Mouse (Mus musculus): ENCODE results near the gene Bmf. TPM values are rescaled to one million over a fixed set of nuclear protein-coding genes. Genes with fewer than 3 reads are reported as not detected.

Gene Bmf
- total and polyA plus RNA-seq, 2 experiments from 2014 or later = 0.99 to 6.8 TPM

DNA sequence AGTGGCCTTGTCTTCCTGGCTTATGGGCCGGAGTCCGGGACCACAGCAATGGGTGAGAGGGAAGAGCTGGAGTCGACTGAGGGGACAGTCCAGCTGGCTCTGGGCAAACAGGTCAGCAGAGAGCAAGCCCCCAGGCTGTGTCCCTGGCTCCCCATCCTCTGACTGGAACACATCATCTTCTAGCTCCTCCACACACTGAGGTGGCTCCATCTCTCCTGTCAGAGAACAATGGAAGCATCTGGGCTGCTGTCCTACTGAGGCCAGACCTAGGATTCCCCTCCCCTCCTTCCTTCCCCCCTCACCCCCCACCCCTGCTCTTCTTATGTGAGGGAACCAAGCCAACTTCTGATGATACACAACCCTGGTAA lies 2.7 kb downstream of the Bmf start:
- WGBS = 58% methylated on average over 3 of the region's 3 CpGs
- H3K4me2 ChIP-seq (ENCODE audit: low read depth, low read length, poor library complexity, severe bottlenecking) = no peak overlapping the region
- no peaks in the 10 kb centered on the region for H3K36me3 ChIP-seq (ENCODE audit: insufficient read depth, low read length)
- no peak for TF ChIP-seq CTCF (IDR thresholded peaks at IDR 0.05)
- H3K9me3 ChIP-seq (ENCODE audit: low read length) = no peaks in the 10 kb centered on the region
- no peak for DNase-seq (ENCODE audit: low spot score)
- ATAC-seq (ENCODE audit: low FRiP score) = no peak
- no peak overlapping the region for H3K9ac ChIP-seq (replicated peaks; ENCODE audit: low read length, poor library complexity, severe bottlenecking)
- peaks cover 10% of the 10 kb centered on the region; the same call in 1 of the 2 replicates for H3K4me1 ChIP-seq (ENCODE audit: insufficient read depth, low read length)
- 0 out of 2 replicates have a peak, but pooled peaks cover 7% of the 10 kb centered on the region for H3K27me3 ChIP-seq (ENCODE audit: insufficient read depth, low read length)
- no peak overlapping the region for H3K4me3 ChIP-seq (ENCODE audit: low read depth, low read length)
- no peak overlapping the region for H3K27ac ChIP-seq (ENCODE audit: low read depth, low read length)

DNA sequence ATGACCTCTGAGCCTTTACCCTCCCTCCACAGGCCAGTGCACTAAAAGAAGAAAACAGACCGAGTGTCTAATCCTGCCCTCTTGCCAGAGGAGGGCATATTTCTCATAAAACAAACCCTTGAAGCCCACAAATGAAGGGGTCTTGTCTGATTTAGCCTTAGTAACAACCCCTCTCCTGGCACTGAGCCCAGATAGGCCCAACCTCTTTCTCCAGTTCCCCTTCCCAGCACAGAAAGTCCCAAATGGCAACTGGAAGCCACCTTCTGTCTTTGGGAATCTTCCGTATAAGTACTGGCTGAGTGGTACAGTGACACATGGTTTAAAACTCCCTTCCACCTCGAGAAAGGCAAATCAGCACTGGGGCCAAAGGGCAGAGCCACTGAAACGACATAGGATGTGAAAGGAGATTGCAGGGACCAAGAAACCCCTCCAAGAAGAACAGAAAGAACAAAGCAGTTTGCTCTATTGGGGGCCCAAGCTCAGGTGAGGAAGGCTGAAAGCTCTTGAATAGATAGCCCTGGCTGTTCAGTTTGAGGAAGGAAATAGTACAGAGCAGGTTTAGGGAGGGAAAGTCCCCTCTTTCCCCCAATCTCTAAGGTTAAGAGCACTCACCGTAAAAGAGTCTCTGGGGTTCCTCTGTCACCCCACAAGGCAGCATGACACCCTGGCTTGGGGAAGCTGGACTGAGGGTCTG lies 3.2 kb downstream of the Bmf start:
- H3K4me2 ChIP-seq (ENCODE audit: low read depth, low read length, poor library complexity, severe bottlenecking) = no peak overlapping the region
- no peak for ATAC-seq (ENCODE audit: low FRiP score)

GRCm38 (mm10) chr2:118545242-118546103 lies 4.0 kb downstream of the Bmf start:
- no peaks in the 10 kb centered on the region for H3K36me3 ChIP-seq (ENCODE audit: insufficient read depth, low read length)
- peak; percentile 83 for TF ChIP-seq CTCF (IDR thresholded peaks at IDR 0.05)
- no peak overlapping the region for H3K4me3 ChIP-seq (ENCODE audit: low read depth, low read length)
- H3K27ac ChIP-seq (ENCODE audit: low read depth, low read length) = no peak overlapping the region
- 22% methylated on average over 23 of the region's 23 CpGs for WGBS
- H3K4me2 ChIP-seq (ENCODE audit: low read depth, low read length, poor library complexity, severe bottlenecking) = 0 out of 2 replicates have a peak overlapping the region, but pooled peaks have one; percentile 47
- H3K9ac ChIP-seq (replicated peaks; ENCODE audit: low read length, poor library complexity, severe bottlenecking) = no peak overlapping the region
- DNase-seq (ENCODE audit: low spot score) (peak; percentile 90), ATAC-seq (ENCODE audit: low FRiP score) (peak; percentile 47)
- H3K27me3 ChIP-seq (ENCODE audit: insufficient read depth, low read length) = 0 out of 2 replicates have a peak, but pooled peaks cover 7% of the 10 kb centered on the region
- H3K9me3 ChIP-seq (ENCODE audit: low read length) = no peaks in the 10 kb centered on the region
- H3K4me1 ChIP-seq (ENCODE audit: insufficient read depth, low read length) = peaks cover 10% of the 10 kb centered on the region; the same call in 1 of the 2 replicates

More for the DNA sequence above, 3.2 kb downstream of the Bmf start:
- H3K4me3 ChIP-seq (ENCODE audit: low read depth, low read length) = no peak overlapping the region
- H3K27ac ChIP-seq (ENCODE audit: low read depth, low read length) = no peak overlapping the region
- 30% methylated on average over 5 of the region's 5 CpGs for WGBS
- peaks cover 10% of the 10 kb centered on the region; the same call in 1 of the 2 replicates for H3K4me1 ChIP-seq (ENCODE audit: insufficient read depth, low read length)
- 0 out of 2 replicates have a peak, but pooled peaks cover 7% of the 10 kb centered on the region for H3K27me3 ChIP-seq (ENCODE audit: insufficient read depth, low read length)
- no peak for TF ChIP-seq CTCF (IDR thresholded peaks at IDR 0.05)
- no peak overlapping the region for H3K9ac ChIP-seq (replicated peaks; ENCODE audit: low read length, poor library complexity, severe bottlenecking)
- H3K9me3 ChIP-seq (ENCODE audit: low read length) = no peaks in the 10 kb centered on the region
- H3K36me3 ChIP-seq (ENCODE audit: insufficient read depth, low read length) = no peaks in the 10 kb centered on the region
- DNase-seq (ENCODE audit: low spot score) = no peak

DNA sequence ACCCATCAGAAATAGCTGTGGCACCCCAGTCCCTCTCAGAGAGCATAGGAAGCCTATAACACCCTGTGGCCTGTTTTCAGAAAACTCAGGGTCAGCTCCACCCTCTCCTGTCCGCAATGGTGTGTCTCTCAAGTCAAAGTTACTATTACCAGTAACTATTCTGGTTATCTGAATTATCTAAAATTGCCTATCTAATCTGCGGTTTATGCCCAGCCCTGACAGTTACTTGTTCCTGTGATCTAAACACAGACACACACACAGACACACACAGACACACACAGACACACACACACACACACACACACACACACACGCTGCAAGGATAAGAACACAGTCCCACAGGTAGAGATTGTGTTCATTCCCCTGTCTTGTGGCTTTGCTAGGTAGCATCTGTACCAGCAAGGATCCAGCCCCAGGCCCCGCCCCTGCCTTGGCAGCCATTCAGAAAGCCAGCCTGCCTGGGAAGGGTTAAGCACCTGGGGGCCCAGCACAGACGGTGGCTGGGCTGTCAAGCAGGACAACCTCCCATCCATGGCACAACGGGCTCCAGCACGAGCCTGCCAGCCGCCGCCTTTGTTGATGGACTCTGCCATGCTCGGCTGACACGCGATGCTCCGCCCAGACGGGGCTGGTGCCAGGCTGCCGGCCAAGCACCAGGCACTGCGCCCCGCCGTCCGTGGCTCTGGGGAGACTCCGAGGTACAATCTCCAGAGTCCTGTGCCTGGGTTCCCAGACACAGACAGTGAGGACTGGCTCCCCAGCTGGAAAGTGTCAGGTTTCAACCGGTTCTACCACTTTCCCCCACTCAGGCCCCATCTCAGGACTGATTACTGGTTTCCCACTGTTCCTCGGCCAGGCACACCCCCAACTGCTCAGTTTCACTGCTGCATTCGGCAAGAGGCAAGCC lies 5.3 kb downstream of the Bmf start:
- Histone ChIP-seq H3K27ac (ENCODE audit: low read depth, low read length) (no peak overlapping the region), H3K4me2 (ENCODE audit: low read depth, low read length, poor library complexity, severe bottlenecking) (peak overlapping the region; percentile 47), H3K4me3 (ENCODE audit: low read depth, low read length) (peak overlapping the region; percentile 30), H3K9ac (replicated peaks; ENCODE audit: low read length, poor library complexity, severe bottlenecking) (peak overlapping the region; percentile 55; the same call in 1 of the 2 replicates), H3K27me3 (ENCODE audit: insufficient read depth, low read length) (0 out of 2 replicates have a peak, but pooled peaks cover 7% of the 10 kb centered on the region), H3K36me3 (ENCODE audit: insufficient read depth, low read length) (no peaks in the 10 kb centered on the region), H3K4me1 (ENCODE audit: insufficient read depth, low read length) (peaks cover 10% of the 10 kb centered on the region; the same call in 1 of the 2 replicates), H3K9me3 (ENCODE audit: low read length) (no peaks in the 10 kb centered on the region)
- ATAC-seq (ENCODE audit: low FRiP score) (peak; percentile 51; the same call in 1 of the 2 replicates), DNase-seq (ENCODE audit: low spot score) (peak; percentile 86)
- no peak for TF ChIP-seq CTCF (IDR thresholded peaks at IDR 0.05)
- WGBS = 11% methylated on average over 23 of the region's 23 CpGs

DNA sequence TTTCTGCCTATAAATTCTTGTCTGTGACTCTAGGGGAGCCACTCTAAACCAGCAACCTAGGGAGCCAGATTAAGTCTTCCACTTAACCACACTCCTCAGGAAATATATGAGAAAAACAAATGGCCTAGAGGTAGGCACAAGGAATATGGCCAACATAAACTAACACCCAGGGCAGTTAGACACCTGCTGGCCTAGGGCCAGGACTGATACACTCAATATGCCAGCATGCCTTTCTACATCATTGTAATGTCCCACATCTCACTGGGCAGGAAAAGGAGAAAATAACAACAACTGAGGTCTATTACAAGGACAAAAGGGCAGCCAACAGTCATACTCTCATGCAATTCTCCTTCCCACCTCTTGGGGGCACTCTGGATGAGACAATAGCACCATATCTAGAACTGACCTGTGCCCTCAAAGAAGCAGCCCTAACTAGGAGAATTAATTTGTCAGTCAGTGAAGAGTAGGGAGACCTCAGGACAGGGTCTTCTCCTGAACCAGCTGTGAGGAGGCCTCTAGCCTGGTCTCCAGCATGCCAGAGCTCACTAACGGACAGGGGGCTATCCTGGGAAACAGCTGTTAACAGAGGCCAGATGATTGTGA lies 6.4 kb downstream of the Bmf start:
- no peak for ATAC-seq (ENCODE audit: low FRiP score)
- WGBS = 87% methylated on average over 1 of the region's 1 CpGs
- H3K4me3 ChIP-seq (ENCODE audit: low read depth, low read length) = no peak overlapping the region
- DNase-seq (ENCODE audit: low spot score) = no peak
- no peaks in the 10 kb centered on the region for H3K36me3 ChIP-seq (ENCODE audit: insufficient read depth, low read length)
- no peak overlapping the region for H3K9ac ChIP-seq (replicated peaks; ENCODE audit: low read length, poor library complexity, severe bottlenecking)
- 0 out of 2 replicates have a peak, but pooled peaks cover 4% of the 10 kb centered on the region for H3K27me3 ChIP-seq (ENCODE audit: insufficient read depth, low read length)
- no peak overlapping the region for H3K4me2 ChIP-seq (ENCODE audit: low read depth, low read length, poor library complexity, severe bottlenecking)
- H3K27ac ChIP-seq (ENCODE audit: low read depth, low read length) = no peak overlapping the region
- peaks cover 2% of the 10 kb centered on the region; the same call in 1 of the 2 replicates for H3K4me1 ChIP-seq (ENCODE audit: insufficient read depth, low read length)
- TF ChIP-seq CTCF (IDR thresholded peaks at IDR 0.05) = peak; percentile 46
- H3K9me3 ChIP-seq (ENCODE audit: low read length) = no peaks in the 10 kb centered on the region
